Mouse (Mus musculus) lung, postnatal 0 days (tissue): ENCODE measurements around the gene Pde4d.

Source experiments
- CTCF ChIP-seq: IDR thresholded peaks from 2 replicates; pipeline ENCODE4 v1.5.1; 2016; ENCODE audit warnings: antibody characterized with exemption, mild to moderate bottlenecking
- EP300 ChIP-seq: IDR thresholded peaks from 2 replicates; pipeline ENCODE4 v1.6.1; 2016; ENCODE audit warnings: antibody characterized with exemption, mild to moderate bottlenecking, control low read depth

GRCm38 (mm10) chr13:109732655-109733376 lies 1283.1 kb downstream of the Pde4d start:
- no peak for TF ChIP-seq CTCF
- TF ChIP-seq EP300 = no peak
